Mouse (Mus musculus) small intestine, adult 2 months (tissue): ENCODE data around the gene Gtf2i.

Experiments used
- CTCF ChIP-seq: fragments of 200-500 bp; IDR thresholded peaks from 2 replicates; pipeline ENCODE4 v1.5.1; 2012; ENCODE audit warnings: low read depth, mild to moderate bottlenecking, control low read depth, inconsistent platforms, low read length, moderate library complexity, mixed read lengths; ENCODE audit not compliant: insufficient replicate concordance, insufficient read length; ENCODE audit errors: extremely low read depth
- POLR2A ChIP-seq: fragments of 200-500 bp; IDR thresholded peaks from 2 replicates; pipeline ENCODE4 v1.6.1; 2012; ENCODE audit warnings: low read depth, mild to moderate bottlenecking, control low read depth, inconsistent platforms, low read length, moderate library complexity

GRCm38 (mm10) chr5:134282603-134283002, 32.0 kb downstream of the Gtf2i start:
- no peak for TF ChIP-seq CTCF
- TF ChIP-seq POLR2A: no peak
